Mouse (Mus musculus): ENCODE results near the gene Tmem262.

GRCm38 (mm10) chr19:6048681-6049410, 31.0 kb upstream of the Tmem262 start:
- TF ChIP-seq CTCF (IDR thresholded peaks at IDR 0.05 in 2 of 3, conservative IDR thresholded peaks at IDR 0.05 in 1 of 3; ENCODE audit: control insufficient read depth in 1 of 3, insufficient read depth in 1 of 3, low read depth in 2 of 3, low read length in 3 of 3, poor library complexity in 1 of 3, severe bottlenecking in 1 of 3) = no peak
- TF ChIP-seq MAFK (IDR thresholded peaks at IDR 0.05; ENCODE audit: borderline replicate concordance, low read depth, low read length) = no peak
- TF ChIP-seq GABPA (IDR thresholded peaks at IDR 0.05; ENCODE audit: low read depth, low read length) = no peak
- no peak for TF ChIP-seq POLR2A (IDR thresholded peaks at IDR 0.05; ENCODE audit: control insufficient read depth in 1 of 2, insufficient read depth in 1 of 2, low read depth in 1 of 2, low read length in 2 of 2, poor library complexity in 1 of 2)
- no peak for TF ChIP-seq RAD21 (IDR thresholded peaks at IDR 0.05; ENCODE audit: low read depth, low read length)

All from MEL (cell line).